Mouse (Mus musculus): ENCODE measurements around the gene H2-M10.6.

- TF ChIP-seq CTCF (IDR thresholded peaks at IDR 0.05; ENCODE audit: low read depth), result no peak
- no peak for TF ChIP-seq EP300 (IDR thresholded peaks at IDR 0.05; ENCODE audit: low read depth)
These were observed 27.0 kb downstream of the H2-M10.6 start for GRCm38 (mm10) chr17:36839001-36839400.

Data from liver, embryonic 14.5 days (tissue).